Mouse (Mus musculus) cerebellum, adult 2 months (tissue): ENCODE results near the gene 1700123O20Rik. TPM values are rescaled to one million over a fixed set of nuclear protein-coding genes. Genes with fewer than 3 reads are reported as not detected.
A peak's percentile ranks its signal among the peaks of the same experiment; 100 is the strongest.

Experiments used
- DNase-seq, 2 experiments: peaks; one replicate each; pipeline ENCODE4 v3.0.0; 2021
- H3K27ac ChIP-seq: fragments of 200-500 bp; 2 replicates; pipeline ENCODE4 v1.5.1; 2012; ENCODE audit warnings: low read length, control low read depth, inconsistent platforms; ENCODE audit not compliant: insufficient read depth
- H3K27me3 ChIP-seq: fragments of 200-500 bp; 2 replicates; pipeline ENCODE4 v1.6.1; 2012; ENCODE audit warnings: inconsistent platforms, mild to moderate bottlenecking, low read length, moderate library complexity; ENCODE audit not compliant: control insufficient read depth, insufficient read depth
- H3K4me1 ChIP-seq: fragments of 200-500 bp; 2 replicates; pipeline ENCODE4 v1.6.1; 2011; ENCODE audit warnings: low read length; ENCODE audit not compliant: control insufficient read depth, insufficient read depth
- H3K4me3 ChIP-seq: fragments of 200-500 bp; replicated peaks from 2 replicates; pipeline ENCODE3; 2011; ENCODE audit warnings: mild to moderate bottlenecking, low read depth, low read length, control low read depth; ENCODE audit not compliant: insufficient read depth
- CTCF ChIP-seq: fragments of 200-500 bp; IDR thresholded peaks from 2 replicates; pipeline ENCODE4 v1.5.1; 2011; ENCODE audit warnings: low read depth, mild to moderate bottlenecking, control low read depth, low read length, moderate library complexity, borderline replicate concordance; ENCODE audit not compliant: insufficient read depth
- POLR2A ChIP-seq: fragments of 200-500 bp; IDR thresholded peaks from 2 replicates; pipeline ENCODE4 v1.6.1; 2011; ENCODE audit warnings: low read length, control low read depth, borderline replicate concordance; ENCODE audit not compliant: insufficient read depth
- WGBS: fragments of 180-500 bp; shearing (Covaris S2); methylation state at CpG from one replicate; pipeline ENCODE4 v1.1.7; 2018; 5-methylcytosine and 5-hydroxymethylcytosine counted together
- polyA plus RNA-seq: library from polyadenylated mRNA; depleted of rRNA; stranded (reverse); fragments of >200 nt; gene quantifications from 2 replicates; pipeline ENCODE4 v1.2.3, GENCODE M21; 2012

Gene 1700123O20Rik
- polyA plus RNA-seq, 1 experiment = 51.0 TPM

GRCm38 (mm10) chr14:54682396-54682795, 3.6 kb upstream of the 1700123O20Rik start:
- DNase-seq = no peak
- Histone ChIP-seq H3K27ac (no peak overlapping the region), H3K4me3 (no peak overlapping the region), H3K27me3 (no peaks in the 10 kb centered on the region), H3K4me1 (peaks cover 2% of the 10 kb centered on the region; the same call in 1 of the 2 replicates)
- WGBS = 30% methylated on average over 3 of the region's 3 CpGs
- TF ChIP-seq CTCF = no peak
- TF ChIP-seq POLR2A = no peak

GRCm38 (mm10) chr14:54685471-54685870, 545 bp upstream of the 1700123O20Rik start:
- H3K27ac ChIP-seq = no peak overlapping the region
- peak overlapping the region; percentile 90 for H3K4me3 ChIP-seq
- WGBS = 6% methylated on average over 8 of the region's 8 CpGs
- H3K27me3 ChIP-seq = no peaks in the 10 kb centered on the region
- no peak for TF ChIP-seq POLR2A
- no peak for TF ChIP-seq CTCF
- no peak for DNase-seq
- H3K4me1 ChIP-seq = peaks cover 5% of the 10 kb centered on the region; the same call in 1 of the 2 replicates

GRCm38 (mm10) chr14:54686522-54687143, 617 bp downstream of the 1700123O20Rik start, which contains the start of gene Acin1:
Gene Acin1 (minus strand): TSS chr14:54686931.
- peaks cover 5% of the 10 kb centered on the region; the same call in 1 of the 2 replicates for H3K4me1 ChIP-seq
- H3K27ac ChIP-seq = peak within 1 kb of the TSS; percentile 90
- peak; percentile 91; the same call in 1 of the 2 replicates for TF ChIP-seq POLR2A
- TF ChIP-seq CTCF = no peak
- DNase-seq = peak; percentile 100
- no peaks in the 10 kb centered on the region for H3K27me3 ChIP-seq
- peak within 1 kb of the TSS; percentile 90 for H3K4me3 ChIP-seq
- WGBS = under 1% methylated on average over 44 of the region's 44 CpGs

GRCm38 (mm10) chr14:54687251-54687650, 1.2 kb downstream of the 1700123O20Rik start:
- Histone ChIP-seq H3K27ac (no peak overlapping the region), H3K4me3 (peak overlapping the region; percentile 59), H3K4me1 (peaks cover 5% of the 10 kb centered on the region; the same call in 1 of the 2 replicates), H3K27me3 (no peaks in the 10 kb centered on the region)
- DNase-seq = no peak
- 2% methylated on average over 8 of the region's 8 CpGs for WGBS
- TF ChIP-seq CTCF (no peak), POLR2A (no peak)

- Histone ChIP-seq H3K27ac (no peak overlapping the region), H3K4me1 (no peaks in the 10 kb centered on the region), H3K4me3 (no peak overlapping the region), H3K27me3 (no peaks in the 10 kb centered on the region)
- TF ChIP-seq CTCF = no peak
- 84% methylated on average over 6 of the region's 6 CpGs for WGBS
- DNase-seq = no peak
Measured at GRCm38 (mm10) chr14:54695042-54695441, 9.0 kb downstream of the 1700123O20Rik start.

GRCm38 (mm10) chr14:54696752-54697151, 10.7 kb downstream of the 1700123O20Rik start:
- no peaks in the 10 kb centered on the region for H3K27me3 ChIP-seq
- H3K4me3 ChIP-seq = no peak overlapping the region
- 83% methylated on average over 4 of the region's 4 CpGs for WGBS
- H3K27ac ChIP-seq = no peak overlapping the region
- TF ChIP-seq POLR2A = no peak
- H3K4me1 ChIP-seq = no peaks in the 10 kb centered on the region
- no peak for DNase-seq

GRCm38 (mm10) chr14:54698733-54699132, 12.7 kb downstream of the 1700123O20Rik start, which contains the start of gene Gm29776:
Gene Gm29776 (minus strand): TSS chr14:54698833.
- no peaks in the 10 kb centered on the region for H3K4me1 ChIP-seq
- no peaks in the 10 kb centered on the region for H3K27me3 ChIP-seq
- 66% methylated on average over 4 of the region's 4 CpGs for WGBS
- no peak for DNase-seq
- H3K4me3 ChIP-seq = no peak within 1 kb of the TSS
- no peak for TF ChIP-seq CTCF
- no peak for TF ChIP-seq POLR2A
- no peak within 1 kb of the TSS for H3K27ac ChIP-seq

GRCm38 (mm10) chr14:54699586-54699985, 13.6 kb downstream of the 1700123O20Rik start:
- Histone ChIP-seq H3K4me1 (no peaks in the 10 kb centered on the region), H3K4me3 (no peak overlapping the region), H3K27me3 (no peaks in the 10 kb centered on the region), H3K27ac (no peak overlapping the region)
- TF ChIP-seq POLR2A (no peak), CTCF (no peak)
- 64% methylated on average over 3 of the region's 3 CpGs for WGBS
- DNase-seq = no peak
